Mouse (Mus musculus) heart, embryonic 12.5 days (tissue): ENCODE results near the gene Ubtf. TPM values are rescaled to one million over a fixed set of nuclear protein-coding genes. Genes with fewer than 3 reads are reported as not detected.

Source experiments
- ATAC-seq: fragments of 200-750 bp; cut with Nextera tagmentation; 2 replicates; pipeline ENCODE4 v1.8.0; 2017; ENCODE audit warnings: moderate TSS enrichment, moderate library complexity; ENCODE audit not compliant: insufficient number of reproducible peaks, low FRiP score
- H3K27ac ChIP-seq: fragments of 300-500 bp; sonication (generic); 2 replicates; pipeline ENCODE4 v1.5.1; 2016; ENCODE audit warnings: mild to moderate bottlenecking, moderate library complexity; ENCODE audit not compliant: poor library complexity, severe bottlenecking
- H3K27me3 ChIP-seq: fragments of 300-500 bp; sonication (generic); replicated peaks from 2 replicates; pipeline ENCODE4 v1.6.1; 2016; ENCODE audit warnings: mild to moderate bottlenecking, moderate library complexity
- H3K36me3 ChIP-seq: fragments of 300-500 bp; sonication (generic); 2 replicates; pipeline ENCODE4 v1.6.1; 2016; ENCODE audit warnings: mild to moderate bottlenecking, moderate library complexity
- H3K4me1 ChIP-seq: fragments of 300-500 bp; sonication (generic); replicated peaks from 2 replicates; pipeline ENCODE4 v1.6.1; 2016; ENCODE audit warnings: mild to moderate bottlenecking
- H3K4me2 ChIP-seq: fragments of 300-500 bp; sonication (generic); 2 replicates; pipeline ENCODE4 v1.6.1; 2016; ENCODE audit warnings: mild to moderate bottlenecking, moderate library complexity
- H3K4me3 ChIP-seq: fragments of 300-500 bp; sonication (generic); 2 replicates; pipeline ENCODE4 v1.5.1; 2016; ENCODE audit warnings: mild to moderate bottlenecking
- H3K9ac ChIP-seq: fragments of 300-500 bp; sonication (generic); 2 replicates; pipeline ENCODE4 v1.6.1; 2016; ENCODE audit warnings: mild to moderate bottlenecking, moderate library complexity
- H3K9me3 ChIP-seq: fragments of 300-500 bp; sonication (generic); replicated peaks from 2 replicates; pipeline ENCODE4 v1.6.1; 2016; ENCODE audit warnings: mild to moderate bottlenecking, moderate library complexity
- WGBS: fragments of 180-500 bp; shearing (Covaris S2); methylation state at CpG from one replicate; pipeline ENCODE4 v1.1.7; 2016; 5-methylcytosine and 5-hydroxymethylcytosine counted together
- polyA plus RNA-seq: library from polyadenylated mRNA; unstranded; fragments of >200 nt; fragmentation: Nextera tagmentation; extraction: Ambion mirVana; gene quantifications from 2 replicates; pipeline ENCODE4 v1.2.1, GENCODE M21; 2016

Ubtf gene
- polyA plus RNA-seq, 1 experiment from 2014 or later, result 65.4 TPM

DNA sequence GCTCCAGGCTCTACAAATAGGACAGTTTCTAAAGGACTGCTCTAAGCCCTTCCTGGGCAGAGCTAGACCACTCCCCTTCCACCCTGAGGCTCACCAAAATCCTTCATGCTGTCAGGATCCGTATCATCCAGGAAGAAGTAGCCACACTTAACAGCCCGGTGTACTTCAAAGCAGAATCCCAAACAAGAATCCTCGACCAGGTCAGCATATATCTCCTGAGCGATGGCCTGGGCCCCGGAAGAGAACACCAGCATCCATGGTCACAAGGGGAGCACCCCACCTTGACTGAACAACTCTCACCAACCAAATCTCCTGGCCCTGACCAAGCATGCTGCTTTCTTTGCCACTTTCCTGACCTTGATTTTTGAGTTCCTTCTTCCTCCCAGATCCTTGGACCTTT lies 25.1 kb downstream of the Ubtf start:
- no peaks in the 10 kb centered on the region for H3K9me3 ChIP-seq
- H3K27ac ChIP-seq, result no peak overlapping the region
- peak overlapping the region; percentile 90 for H3K4me3 ChIP-seq
- peak overlapping the region; percentile 87; the same call in 1 of the 2 replicates for H3K4me2 ChIP-seq
- no peaks in the 10 kb centered on the region for H3K27me3 ChIP-seq
- peak overlapping the region; percentile 95; the same call in 1 of the 2 replicates for H3K9ac ChIP-seq
- WGBS, result 71% methylated on average over 5 of the region's 5 CpGs
- no peak for ATAC-seq
- peaks cover 20% of the 10 kb centered on the region for H3K4me1 ChIP-seq
- H3K36me3 ChIP-seq, result peaks cover 48% of the 10 kb centered on the region

GRCm38 (mm10) chr11:102293971-102294370 lies 25.6 kb downstream of the Ubtf start:
- Histone ChIP-seq H3K4me1 (peaks cover 20% of the 10 kb centered on the region), H3K27ac (no peak overlapping the region), H3K9me3 (no peaks in the 10 kb centered on the region), H3K27me3 (no peaks in the 10 kb centered on the region), H3K36me3 (peaks cover 48% of the 10 kb centered on the region), H3K4me3 (no peak overlapping the region), H3K9ac (no peak overlapping the region), H3K4me2 (no peak overlapping the region)
- no peak for ATAC-seq
- WGBS, result 94% methylated on average over 13 of the region's 13 CpGs

DNA sequence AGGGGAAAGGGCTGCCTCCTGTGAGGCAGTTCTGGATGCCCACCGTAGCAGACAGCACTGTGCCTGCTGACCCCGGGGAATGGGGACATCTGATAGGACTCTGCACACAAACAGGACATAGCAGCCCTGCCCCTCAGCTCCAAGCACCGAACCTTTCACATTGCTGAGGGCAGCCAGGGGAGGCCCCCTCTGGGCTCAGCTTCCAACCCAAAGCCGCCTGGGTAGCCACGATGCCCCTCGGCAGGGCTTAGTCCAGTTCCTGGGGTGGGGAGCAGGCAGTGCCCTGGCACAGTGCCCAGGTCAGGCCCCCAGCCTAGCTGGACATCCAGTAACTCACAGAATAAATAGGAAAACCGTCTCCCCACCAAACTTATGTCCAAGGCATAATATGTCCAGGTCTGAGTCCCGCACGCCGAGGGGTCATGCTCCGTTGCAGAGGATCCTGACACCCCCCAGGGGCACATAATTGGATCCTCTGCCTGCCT lies 28.4 kb downstream of the Ubtf start:
- no peak for ATAC-seq
- no peak overlapping the region for H3K4me2 ChIP-seq
- no peaks in the 10 kb centered on the region for H3K27me3 ChIP-seq
- H3K4me3 ChIP-seq, result no peak overlapping the region
- no peak overlapping the region for H3K9ac ChIP-seq
- WGBS, result 81% methylated on average over 11 of the region's 11 CpGs
- peaks cover 65% of the 10 kb centered on the region for H3K36me3 ChIP-seq
- H3K4me1 ChIP-seq, result peaks cover 20% of the 10 kb centered on the region
- H3K27ac ChIP-seq, result no peak overlapping the region
- H3K9me3 ChIP-seq, result no peaks in the 10 kb centered on the region

GRCm38 (mm10) chr11:102290141-102290540 lies 29.4 kb downstream of the Ubtf start:
- Histone ChIP-seq H3K4me2 (no peak overlapping the region), H3K9me3 (no peaks in the 10 kb centered on the region), H3K27ac (no peak overlapping the region), H3K9ac (no peak overlapping the region), H3K36me3 (peaks cover 65% of the 10 kb centered on the region), H3K4me1 (peaks cover 22% of the 10 kb centered on the region), H3K27me3 (no peaks in the 10 kb centered on the region), H3K4me3 (no peak overlapping the region)
- WGBS, result 82% methylated on average over 4 of the region's 4 CpGs
- no peak for ATAC-seq

DNA sequence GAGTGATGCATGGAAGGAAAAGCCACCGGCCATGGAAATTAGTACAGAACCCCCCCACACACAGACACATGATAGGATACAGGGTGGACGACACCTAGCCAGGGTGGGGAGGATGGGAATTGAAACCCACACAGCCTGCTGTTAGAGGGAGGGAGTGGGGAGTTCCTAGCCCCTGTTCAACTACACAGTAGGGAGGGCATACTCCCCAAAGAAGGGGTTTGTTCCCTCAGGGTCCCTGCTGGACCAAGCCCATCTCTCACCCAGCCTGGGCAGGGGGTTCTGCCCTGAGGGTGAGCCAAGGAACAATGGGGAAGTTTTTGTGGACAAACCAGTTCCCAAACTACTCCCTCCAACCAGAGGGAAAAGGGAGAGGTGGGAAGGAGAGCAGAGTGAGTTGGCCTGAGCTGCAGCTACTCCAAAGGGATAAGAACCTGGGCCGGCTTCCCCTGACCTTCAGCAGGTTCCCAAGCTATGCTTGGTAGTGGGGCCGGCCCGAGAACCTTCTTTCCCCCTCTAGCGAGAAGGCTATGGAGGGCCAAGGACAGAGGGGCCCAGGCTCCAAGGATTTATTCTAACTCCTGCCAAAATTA lies 29.9 kb downstream of the Ubtf start:
- Histone ChIP-seq H3K9me3 (no peaks in the 10 kb centered on the region), H3K27me3 (no peaks in the 10 kb centered on the region), H3K4me1 (peaks cover 17% of the 10 kb centered on the region), H3K36me3 (peaks cover 65% of the 10 kb centered on the region), H3K4me2 (no peak overlapping the region), H3K9ac (no peak overlapping the region), H3K4me3 (no peak overlapping the region), H3K27ac (no peak overlapping the region)
- ATAC-seq, result no peak
- 59% methylated on average over 6 of the region's 6 CpGs for WGBS

- no peak overlapping the region for H3K4me2 ChIP-seq
- ATAC-seq, result no peak
- H3K4me3 ChIP-seq, result no peak overlapping the region
- H3K27ac ChIP-seq, result no peak overlapping the region
- H3K9me3 ChIP-seq, result no peaks in the 10 kb centered on the region
- WGBS, result 82% methylated on average over 2 of the region's 2 CpGs
- H3K27me3 ChIP-seq, result no peaks in the 10 kb centered on the region
- peaks cover 13% of the 10 kb centered on the region for H3K4me1 ChIP-seq
- peaks cover 61% of the 10 kb centered on the region for H3K36me3 ChIP-seq
- no peak overlapping the region for H3K9ac ChIP-seq
These were observed 30.6 kb downstream of the Ubtf start for GRCm38 (mm10) chr11:102288913-102289312.

GRCm38 (mm10) chr11:102288027-102288804 lies 31.3 kb downstream of the Ubtf start:
- Histone ChIP-seq H3K27me3 (no peaks in the 10 kb centered on the region), H3K36me3 (peaks cover 54% of the 10 kb centered on the region), H3K4me3 (no peak overlapping the region), H3K4me2 (no peak overlapping the region), H3K4me1 (peaks cover 13% of the 10 kb centered on the region), H3K9me3 (no peaks in the 10 kb centered on the region), H3K9ac (no peak overlapping the region), H3K27ac (no peak overlapping the region)
- WGBS, result 74% methylated on average over 8 of the region's 8 CpGs
- no peak for ATAC-seq

- Histone ChIP-seq H3K4me2 (no peak overlapping the region), H3K9me3 (no peaks in the 10 kb centered on the region), H3K27ac (no peak overlapping the region), H3K4me1 (peaks cover 13% of the 10 kb centered on the region), H3K27me3 (no peaks in the 10 kb centered on the region), H3K9ac (no peak overlapping the region), H3K36me3 (peaks cover 47% of the 10 kb centered on the region), H3K4me3 (no peak overlapping the region)
- no peak for ATAC-seq
- 88% methylated on average over 8 of the region's 8 CpGs for WGBS
These were observed 32.1 kb downstream of the Ubtf start for GRCm38 (mm10) chr11:102287485-102287884.

DNA sequence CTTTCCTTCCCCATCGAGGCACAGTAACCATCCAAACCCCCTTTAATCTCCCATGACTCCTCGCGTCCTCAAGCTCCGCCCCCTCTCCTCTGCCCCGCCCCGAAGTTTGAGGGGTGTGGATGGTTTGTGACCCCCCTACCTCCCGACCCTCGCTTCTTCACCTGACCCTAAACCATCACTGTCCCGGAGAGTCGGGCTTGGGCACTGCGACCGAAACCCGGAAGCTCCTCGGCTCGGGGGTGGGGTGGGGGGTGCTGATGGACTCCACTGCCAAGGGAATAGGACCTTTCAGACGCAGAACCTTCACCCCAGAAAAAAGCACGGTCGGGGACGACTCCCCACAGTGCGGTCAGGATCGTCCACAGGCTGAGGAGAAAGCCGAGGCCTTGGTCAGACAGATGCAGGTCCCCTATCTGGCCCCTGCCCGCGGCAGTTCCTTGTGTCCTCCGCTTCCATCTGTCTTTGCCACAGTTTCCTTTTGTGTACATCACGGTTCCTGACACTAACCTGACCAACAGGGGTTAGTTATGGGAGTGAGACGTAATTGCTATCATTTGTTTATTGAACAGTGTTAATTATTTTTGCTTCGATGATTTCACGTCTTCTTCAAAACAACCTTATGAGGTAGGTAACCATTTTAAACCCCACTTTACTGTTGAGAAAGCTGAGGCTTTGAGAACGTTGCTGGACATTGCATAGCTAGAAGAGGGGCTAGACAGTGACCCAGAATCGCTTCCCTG lies 34.3 kb downstream of the Ubtf start:
- peak overlapping the region; percentile 96 for H3K4me3 ChIP-seq
- WGBS, result 3% methylated on average over 31 of the region's 31 CpGs
- H3K27ac ChIP-seq, result peak overlapping the region; percentile 78
- peaks cover 25% of the 10 kb centered on the region for H3K36me3 ChIP-seq
- H3K4me2 ChIP-seq, result peak overlapping the region; percentile 85
- H3K4me1 ChIP-seq, result peaks cover 13% of the 10 kb centered on the region
- H3K27me3 ChIP-seq, result no peaks in the 10 kb centered on the region
- H3K9me3 ChIP-seq, result no peaks in the 10 kb centered on the region
- ATAC-seq, result peak; percentile 60
- peak overlapping the region; percentile 92 for H3K9ac ChIP-seq

DNA sequence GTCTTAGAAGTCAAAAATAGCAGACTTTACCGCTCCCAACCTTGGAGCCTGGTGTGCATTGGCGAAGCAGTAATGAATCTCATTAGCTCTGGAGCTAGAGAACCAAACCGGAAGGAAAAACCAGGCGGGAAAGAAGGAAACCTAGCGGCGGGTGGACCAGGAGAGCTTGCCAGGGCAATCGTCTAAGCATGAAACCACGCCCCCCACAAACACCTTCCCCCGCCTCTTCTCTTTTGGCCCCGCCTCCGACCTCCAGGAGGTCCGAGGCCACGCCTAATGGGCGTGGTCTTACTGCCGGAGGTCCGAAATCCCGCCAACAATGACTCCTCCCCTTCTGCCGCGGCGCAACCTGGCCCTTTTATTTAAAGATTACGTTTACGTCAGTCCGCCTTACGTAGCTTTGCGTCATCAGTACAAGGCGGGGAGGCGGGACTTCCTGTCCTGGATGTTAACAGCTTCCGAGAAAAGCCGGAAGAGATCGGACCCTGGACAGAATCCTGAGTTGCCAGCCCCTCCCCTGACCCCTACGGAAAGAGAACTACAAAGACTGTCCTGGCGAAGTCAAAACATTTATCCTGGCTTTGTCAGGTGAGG lies 34.9 kb downstream of the Ubtf start, which contains the start of gene Tmub2:
Gene Tmub2 (plus strand): TSS at position 431 of the 594 bp plus-strand sequence.
- Histone ChIP-seq H3K4me3 (peak within 1 kb of the TSS; percentile 96), H3K9ac (peak within 1 kb of the TSS; percentile 92), H3K9me3 (no peaks in the 10 kb centered on the region), H3K4me1 (peaks cover 13% of the 10 kb centered on the region), H3K27me3 (no peaks in the 10 kb centered on the region), H3K27ac (peak within 1 kb of the TSS; percentile 78), H3K4me2 (peak within 1 kb of the TSS; percentile 85), H3K36me3 (peaks cover 19% of the 10 kb centered on the region)
- WGBS, result under 1% methylated on average over 32 of the region's 32 CpGs
- ATAC-seq, result peak; percentile 92
